Mouse (Mus musculus): ENCODE measurements around the gene Olfr541.
"Not testable (repeated sequence)": the region's sequence is repeated elsewhere in the genome, so short reads cannot be mapped to it uniquely, and the experiment has no call there.

DNA sequence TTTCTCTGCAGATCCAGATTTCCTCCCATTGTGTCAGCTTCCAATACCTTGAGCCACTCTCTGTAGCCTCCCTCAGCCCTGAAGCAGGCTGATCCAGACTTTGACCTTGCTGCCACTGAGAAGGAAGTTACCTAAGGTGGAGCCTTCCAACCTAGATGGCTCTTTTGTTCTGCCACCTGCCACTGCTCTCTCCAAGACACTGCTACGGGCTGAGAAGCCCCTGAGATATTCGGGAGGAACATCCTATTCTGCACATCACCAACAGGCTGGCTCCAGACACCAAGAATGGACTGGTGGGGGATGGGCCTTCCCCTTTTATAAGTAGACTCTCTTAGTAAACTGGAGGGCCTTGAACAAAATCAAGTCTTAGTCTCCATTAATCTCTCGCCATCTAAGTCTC is 26.4 kb upstream of the Olfr541 start:
- TF ChIP-seq CTCF (IDR thresholded peaks at IDR 0.05; ENCODE audit: extremely low read depth, insufficient read length, insufficient replicate concordance, low read depth, low read length); POLR2A (IDR thresholded peaks at IDR 0.05; ENCODE audit: low read depth, low read length): not testable (repeated sequence)

Measured in small intestine, adult 2 months (tissue).